Mouse (Mus musculus): ENCODE measurements around the gene Eif5b.
"Not testable (repeated sequence)": the region's sequence is repeated elsewhere in the genome, so short reads cannot be mapped to it uniquely, and the experiment has no call there.

Eif5b gene

GRCm38 (mm10) chr1:38006741-38007140 is 8.9 kb downstream of the Eif5b start:
- no peak for DNase-seq (ENCODE audit: low spot score)

- no peak for DNase-seq (ENCODE audit: low spot score)
Measured at GRCm38 (mm10) chr1:38011647-38012046, 13.8 kb downstream of the Eif5b start.

GRCm38 (mm10) chr1:38012104-38012503 is 14.3 kb downstream of the Eif5b start:
- DNase-seq (ENCODE audit: low spot score) = no peak

- DNase-seq (ENCODE audit: low spot score) = no peak
Measured at GRCm38 (mm10) chr1:38012509-38012908, 14.7 kb downstream of the Eif5b start.

GRCm38 (mm10) chr1:38014551-38015203 is 16.9 kb downstream of the Eif5b start:
- no peak for DNase-seq (ENCODE audit: low spot score)

GRCm38 (mm10) chr1:38027301-38027700 is 29.5 kb downstream of the Eif5b start:
- no peak for DNase-seq (ENCODE audit: low spot score)

- no peak for DNase-seq (ENCODE audit: low spot score)
Measured at GRCm38 (mm10) chr1:38031391-38031790, 33.6 kb downstream of the Eif5b start.

- DNase-seq (ENCODE audit: low spot score) = no peak
Measured at GRCm38 (mm10) chr1:38035521-38035920, 37.7 kb downstream of the Eif5b start.

GRCm38 (mm10) chr1:38037375-38037774 is 39.6 kb downstream of the Eif5b start:
- no peak for DNase-seq (ENCODE audit: low spot score)

GRCm38 (mm10) chr1:38038898-38039297 is 41.1 kb downstream of the Eif5b start:
- DNase-seq (ENCODE audit: low spot score) = no peak

GRCm38 (mm10) chr1:38048121-38048520 is 50.3 kb downstream of the Eif5b start:
- peak; percentile 63 for DNase-seq (ENCODE audit: low spot score)

GRCm38 (mm10) chr1:38049562-38049961 is 51.8 kb downstream of the Eif5b start:
- DNase-seq (ENCODE audit: low spot score) = no peak

GRCm38 (mm10) chr1:38055176-38055575 is 57.4 kb downstream of the Eif5b start:
- DNase-seq (ENCODE audit: low spot score) = no peak

GRCm38 (mm10) chr1:38058417-38058816 is 60.6 kb downstream of the Eif5b start:
- no peak for DNase-seq (ENCODE audit: low spot score)

GRCm38 (mm10) chr1:38062156-38062555 is 64.3 kb downstream of the Eif5b start:
- DNase-seq (ENCODE audit: low spot score) = not testable (repeated sequence)

GRCm38 (mm10) chr1:38067276-38067675 is 69.5 kb downstream of the Eif5b start:
- no peak for DNase-seq (ENCODE audit: low spot score)

- no peak for DNase-seq (ENCODE audit: low spot score)
Measured at GRCm38 (mm10) chr1:38071326-38071725, 73.5 kb downstream of the Eif5b start.

GRCm38 (mm10) chr1:38081316-38081715 is 83.5 kb downstream of the Eif5b start:
- no peak for DNase-seq (ENCODE audit: low spot score)

- DNase-seq (ENCODE audit: low spot score) = no peak
Measured at GRCm38 (mm10) chr1:38103214-38103613, 105.4 kb downstream of the Eif5b start.

GRCm38 (mm10) chr1:38103813-38104212 is 106.0 kb downstream of the Eif5b start:
- peak; percentile 49 for DNase-seq (ENCODE audit: low spot score)
